15 mouse cellular contexts compared by ENCODE assay signal in the genomic region with DNA sequence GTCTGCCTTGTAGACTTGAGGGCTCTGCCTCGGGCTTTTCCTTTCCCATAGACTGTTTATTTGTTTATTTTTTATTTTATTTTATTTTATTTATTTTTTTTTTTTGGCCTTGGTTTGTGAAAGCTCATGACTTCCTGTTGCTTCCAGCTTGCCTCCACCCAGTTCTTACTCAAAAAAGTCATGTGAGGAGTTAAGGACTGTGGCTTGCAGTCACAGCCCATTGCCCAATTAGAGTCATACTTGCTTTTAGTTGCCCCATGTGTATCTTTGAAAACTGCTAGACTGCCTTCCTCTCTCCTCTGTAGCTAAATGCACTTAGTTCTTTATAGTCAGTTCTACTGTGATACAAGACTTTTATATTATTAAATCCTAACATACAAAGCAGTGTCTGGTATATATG. TPM values are rescaled to one million over a fixed set of nuclear protein-coding genes. Genes with fewer than 3 reads are reported as not detected.
DNase-seq lines count a peak whose midpoint lies in the region; ATAC-seq lines count a peak whose summit lies in the region.
"Had no signal": no experiment of that assay in that cellular context is flagged by ENCODE, and none has a peak within 500 bp of the region (broad histone marks: within the 10 kb centered on the region; RNA-seq: fewer than 3 reads in every experiment).

No protein-coding gene starts in this region.

- no peaks in the 10 kb centered on the region for H3K9me3 ChIP-seq in heart, embryonic 12.5 days (replicated peaks)
- H3K9me3 ChIP-seq: midbrain, embryonic 13.5 days; neural tube, embryonic 12.5 days had no signal

- no peak overlapping the region for H3K4me3 ChIP-seq in heart, embryonic 12.5 days
- H3K4me3 ChIP-seq: neural tube, embryonic 12.5 days had no signal

- no peak overlapping the region for H3K4me2 ChIP-seq in heart, embryonic 12.5 days

- peak; percentile 88 for DNase-seq in heart, adult 11 months
- DNase-seq in CD4-positive, CD25-positive, alpha-beta regulatory T cell, adult 2 months (ENCODE audit: low read depth, low spot score), result peak; percentile 30
- peak; percentile 44 to 45 for DNase-seq in monocyte, adult 2 months (ENCODE audit: low read depth in 1 of 2, low spot score in 2 of 2)
- no peak for DNase-seq in yolk sac, embryonic 10.5 days (ENCODE audit: low spot score)
- DNase-seq in retina, embryonic 14.5 days (ENCODE audit: low spot score), result no peak
- DNase-seq: adrenal gland, postnatal 25 days; cerebellum, adult 11-12 months; heart, postnatal 36 days; kidney, postnatal 25 days; right cerebral cortex, adult 18-20 months had no signal

- no peak overlapping the region for H3K9ac ChIP-seq in heart, embryonic 12.5 days
- H3K9ac ChIP-seq: midbrain, embryonic 13.5 days; neural tube, embryonic 12.5 days had no signal

- H3K4me1 ChIP-seq in heart, embryonic 12.5 days (replicated peaks), result peaks cover 10% of the 10 kb centered on the region; the same call in 1 of the 2 replicates

- 72% methylated on average over 1 of the region's 1 CpGs for WGBS in heart, embryonic 12.5 days

- no peak overlapping the region for H3K27ac ChIP-seq in heart, embryonic 12.5 days (ENCODE audit: poor library complexity, severe bottlenecking)
- H3K27ac ChIP-seq: midbrain, embryonic 13.5 days; neural tube, embryonic 12.5 days had no signal

- ATAC-seq in heart, embryonic 12.5 days (ENCODE audit: insufficient number of reproducible peaks, low FRiP score), result no peak
- peak; percentile 70 for ATAC-seq in granulocyte monocyte progenitor cell, adult 5-6 weeks (replicated peaks; ENCODE audit: poor library complexity, severe bottlenecking)
- no peak for ATAC-seq in frontal cortex, adult (ENCODE audit: low TSS enrichment)
- ATAC-seq: midbrain, embryonic 13.5 days had no signal

- H3K27me3 ChIP-seq in heart, embryonic 12.5 days (replicated peaks), result no peaks in the 10 kb centered on the region
- H3K27me3 ChIP-seq: midbrain, embryonic 13.5 days; neural tube, embryonic 12.5 days had no signal

- H3K36me3 ChIP-seq in heart, embryonic 12.5 days, result no peaks in the 10 kb centered on the region
- H3K36me3 ChIP-seq: midbrain, embryonic 13.5 days; neural tube, embryonic 12.5 days had no signal

RNA-seq across cellular contexts. Expression of a gene that starts 1.6 kb away (rescaled TPM):
- polyA plus RNA-seq in heart, embryonic 12.5 days (2016; fragmentation: Nextera tagmentation; extraction: Ambion mirVana), result 18.2 and 18.4 TPM in 2 replicates
- 36.4 and 45.2 TPM in 2 replicates for total RNA-seq in granulocyte monocyte progenitor cell, adult 5-6 weeks (2014; fragmentation: Nextera tagmentation)
- 16.9 and 18.7 TPM in 2 replicates for total RNA-seq in granulocyte monocyte progenitor cell, adult 5-6 weeks (2017)

Comparison
In these comparisons a context has a peak if more than half of its experiments do, and no peak if none do; other contexts are left out.
1. DNase-seq: peak in heart, adult 11 months (single experiment), CD4-positive, CD25-positive, alpha-beta regulatory T cell, adult 2 months (single experiment) and monocyte, adult 2 months (2 of 2); none in yolk sac, embryonic 10.5 days (single experiment) and retina, embryonic 14.5 days (single experiment).